Mouse (Mus musculus): ENCODE results near the gene Nxf2. TPM values are rescaled to one million over a fixed set of nuclear protein-coding genes. Genes with fewer than 3 reads are reported as not detected.

Gene Nxf2
- 0.15 and 0.39 TPM in 2 replicates for polyA plus RNA-seq (2015; fragmentation: Nextera tagmentation; extraction: Ambion mirVana)

DNA sequence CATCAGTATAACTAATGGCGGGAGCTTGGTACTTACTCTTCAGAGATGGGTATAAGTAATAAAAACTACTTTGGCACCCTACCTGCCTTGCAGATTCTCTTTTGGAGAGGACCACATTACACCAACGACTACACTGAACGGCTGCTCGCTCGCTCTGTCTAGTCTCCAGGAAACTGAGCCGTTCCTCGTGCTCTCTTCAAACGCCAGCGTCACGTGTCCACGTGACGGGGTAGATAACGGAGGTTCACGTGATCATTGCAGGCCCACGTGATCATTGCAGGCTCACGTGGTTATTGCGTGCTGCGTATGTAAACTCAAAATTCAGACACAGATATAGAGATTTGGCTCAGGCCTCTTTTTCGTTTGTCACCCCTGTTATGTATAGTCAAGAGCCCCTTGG is at the start of gene Nxf2:
TSS of gene Nxf2 (minus strand) at position 209 of the 400 bp plus-strand sequence.
- ATAC-seq, result no peak
- H3K9ac ChIP-seq (replicated peaks), result 0 out of 2 replicates have a peak within 1 kb of the TSS, but pooled peaks have one; percentile 28
- H3K4me2 ChIP-seq (replicated peaks), result peak within 1 kb of the TSS; percentile 46
- no peaks in the 10 kb centered on the region for H3K4me1 ChIP-seq (replicated peaks)
- H3K27me3 ChIP-seq, result peaks cover 13% of the 10 kb centered on the region
- H3K9me3 ChIP-seq, result no peaks in the 10 kb centered on the region
- H3K27ac ChIP-seq, result no peak within 1 kb of the TSS
- 93% methylated on average over 19 of the region's 19 CpGs for WGBS
- H3K4me3 ChIP-seq (replicated peaks), result peak within 1 kb of the TSS; percentile 30
- no peaks in the 10 kb centered on the region for H3K36me3 ChIP-seq

GRCm38 (mm10) chrX:135011381-135011780 is 46.8 kb upstream of the Nxf2 start:
- Histone ChIP-seq H3K9me3 (no peaks in the 10 kb centered on the region), H3K4me2 (replicated peaks) (no peak overlapping the region), H3K4me1 (replicated peaks) (peaks cover 4% of the 10 kb centered on the region; the same call in 1 of the 2 replicates), H3K4me3 (replicated peaks) (no peak overlapping the region), H3K27ac (no peak overlapping the region), H3K27me3 (peaks cover 16% of the 10 kb centered on the region; the same call in 1 of the 2 replicates), H3K9ac (replicated peaks) (no peak overlapping the region), H3K36me3 (no peaks in the 10 kb centered on the region)
- no peak for ATAC-seq
- 69% methylated on average over 3 of the region's 3 CpGs for WGBS

DNA sequence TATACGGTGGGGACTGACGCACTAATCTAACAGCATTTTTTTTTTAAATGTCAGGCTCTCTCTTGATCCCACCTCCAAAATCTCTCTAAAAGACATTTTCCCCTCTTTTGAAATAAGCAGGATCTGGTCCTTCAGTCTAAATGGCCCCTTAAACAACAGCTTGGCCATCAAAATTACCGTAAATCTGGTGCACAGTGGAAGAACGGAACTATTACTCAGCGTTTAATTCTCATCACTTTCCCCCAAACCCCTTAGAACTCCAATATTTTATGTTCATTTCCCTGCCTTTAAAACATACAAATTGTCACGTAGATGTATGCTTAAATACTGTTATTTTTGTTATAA is 44.9 kb upstream of the Nxf2 start:
- H3K4me3 ChIP-seq (replicated peaks), result peak overlapping the region; percentile 57
- ATAC-seq, result no peak
- 37% methylated on average over 6 of the region's 6 CpGs for WGBS

GRCm38 (mm10) chrX:135008720-135009470 is 44.3 kb upstream of the Nxf2 start, which contains the start of gene Zmat1:
Gene Zmat1 (minus strand): TSS chrX:135009209.
- 24% methylated on average over 41 of the region's 65 CpGs for WGBS
- Histone ChIP-seq H3K4me1 (replicated peaks) (peaks cover 4% of the 10 kb centered on the region; the same call in 1 of the 2 replicates), H3K9me3 (no peaks in the 10 kb centered on the region), H3K4me3 (replicated peaks) (peak within 1 kb of the TSS; percentile 57), H3K27ac (peak within 1 kb of the TSS; percentile 94), H3K27me3 (peaks cover 17% of the 10 kb centered on the region; the same call in 1 of the 2 replicates), H3K4me2 (replicated peaks) (peak within 1 kb of the TSS; percentile 51), H3K36me3 (no peaks in the 10 kb centered on the region), H3K9ac (replicated peaks) (peak within 1 kb of the TSS; percentile 79)
- peak; percentile 100 for ATAC-seq

More for the DNA sequence above, 44.9 kb upstream of the Nxf2 start:
- Histone ChIP-seq H3K27me3 (peaks cover 12% of the 10 kb centered on the region; the same call in 1 of the 2 replicates), H3K4me2 (replicated peaks) (peak overlapping the region; percentile 47), H3K9ac (replicated peaks) (no peak overlapping the region), H3K4me1 (replicated peaks) (peaks cover 4% of the 10 kb centered on the region; the same call in 1 of the 2 replicates), H3K36me3 (no peaks in the 10 kb centered on the region), H3K9me3 (no peaks in the 10 kb centered on the region), H3K27ac (peak overlapping the region; percentile 68; the same call in 1 of the 2 replicates)

DNA sequence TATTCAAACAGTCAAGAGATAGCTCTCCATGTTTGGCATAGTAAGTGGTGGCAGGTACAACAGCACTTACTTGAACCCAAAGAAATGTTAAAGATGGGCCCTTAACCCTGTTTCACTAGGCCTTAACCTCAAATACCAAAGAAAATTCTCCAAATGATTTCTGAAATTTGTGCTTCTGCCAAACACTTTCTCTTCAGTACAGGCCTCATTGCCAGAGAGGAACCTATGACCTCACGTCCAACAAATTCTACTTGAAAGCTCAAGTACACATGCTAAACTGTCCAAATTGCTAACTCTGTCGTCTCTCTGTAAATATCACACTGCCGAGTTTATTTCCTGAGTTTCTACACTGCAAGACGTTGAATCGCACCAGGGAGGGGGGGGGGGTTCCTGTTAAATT is 43.5 kb upstream of the Nxf2 start:
- Histone ChIP-seq H3K9me3 (no peaks in the 10 kb centered on the region), H3K4me3 (replicated peaks) (peak overlapping the region; percentile 57), H3K36me3 (no peaks in the 10 kb centered on the region), H3K27ac (no peak overlapping the region), H3K27me3 (peaks cover 17% of the 10 kb centered on the region; the same call in 1 of the 2 replicates), H3K4me1 (replicated peaks) (peaks cover 4% of the 10 kb centered on the region; the same call in 1 of the 2 replicates), H3K9ac (replicated peaks) (no peak overlapping the region), H3K4me2 (replicated peaks) (peak overlapping the region; percentile 51)
- ATAC-seq, result no peak
- 32% methylated on average over 5 of the region's 5 CpGs for WGBS

DNA sequence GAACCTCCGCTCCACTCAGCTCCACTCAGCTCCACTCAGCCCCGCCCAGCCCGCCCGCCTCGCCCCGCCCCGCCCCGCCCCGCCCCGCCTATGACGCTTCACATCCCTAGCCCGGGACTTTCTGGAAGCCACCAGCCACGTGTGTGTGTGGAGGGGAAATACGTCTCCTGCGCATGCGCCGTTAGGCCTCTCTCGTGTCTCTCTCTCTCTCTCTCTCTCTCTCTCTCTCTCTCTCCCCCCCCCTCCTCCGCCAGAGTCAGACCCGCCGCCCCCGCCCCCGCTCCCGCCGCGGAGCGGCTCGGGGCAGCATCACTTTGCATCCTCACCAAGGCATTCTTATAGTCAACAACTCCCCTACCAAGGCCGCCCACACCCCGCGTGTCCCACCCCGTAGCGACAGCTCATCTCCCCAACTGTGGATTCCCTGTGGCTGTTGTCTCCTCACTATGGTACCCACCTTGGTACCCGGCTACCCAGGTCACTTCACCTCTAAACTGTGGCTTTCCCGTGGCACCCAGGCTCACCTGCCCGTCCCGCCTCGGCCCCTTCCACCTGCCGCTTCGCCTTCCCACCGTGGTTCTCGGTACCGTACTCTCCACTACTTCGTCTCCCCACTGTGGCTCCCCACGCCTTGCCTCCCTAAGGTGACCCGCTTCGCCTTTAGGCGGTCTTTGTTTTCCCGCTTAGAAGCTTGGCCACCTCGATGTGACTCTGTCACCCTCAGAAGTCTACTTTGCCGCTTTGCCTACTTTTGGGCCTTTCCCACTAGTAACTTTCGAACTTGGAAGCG is 1.1 kb downstream of the Nxf2 start:
- Histone ChIP-seq H3K27ac (no peak overlapping the region), H3K4me2 (replicated peaks) (peak overlapping the region; percentile 46), H3K27me3 (peaks cover 10% of the 10 kb centered on the region; the same call in 1 of the 2 replicates), H3K4me3 (replicated peaks) (peak overlapping the region; percentile 30), H3K9me3 (no peaks in the 10 kb centered on the region), H3K9ac (replicated peaks) (0 out of 2 replicates have a peak overlapping the region, but pooled peaks have one; percentile 28), H3K36me3 (no peaks in the 10 kb centered on the region), H3K4me1 (replicated peaks) (no peaks in the 10 kb centered on the region)
- WGBS, result 58% methylated on average over 42 of the region's 53 CpGs
- ATAC-seq, result peak; percentile 93

DNA sequence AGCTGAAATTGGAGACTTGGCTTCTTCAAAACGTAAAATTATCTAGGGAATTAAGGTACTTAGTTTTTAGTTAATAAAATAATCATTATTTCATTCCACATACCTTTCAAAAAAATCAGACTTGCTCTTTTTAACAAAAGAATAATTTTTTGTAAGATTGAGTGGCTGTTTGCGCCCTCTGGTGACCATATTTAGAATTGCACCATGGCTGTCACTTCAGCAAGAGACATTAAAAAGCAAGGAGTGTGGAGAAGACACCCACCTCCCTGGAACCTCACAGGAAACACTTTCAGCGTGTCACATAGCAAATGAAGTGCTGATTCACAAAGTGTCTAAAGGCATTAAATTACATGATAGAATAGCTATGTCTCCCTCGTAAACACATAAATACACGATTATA is 34.2 kb downstream of the Nxf2 start:
- Histone ChIP-seq H3K9me3 (no peaks in the 10 kb centered on the region), H3K36me3 (no peaks in the 10 kb centered on the region), H3K4me2 (replicated peaks) (no peak overlapping the region), H3K9ac (replicated peaks) (no peak overlapping the region), H3K27ac (no peak overlapping the region), H3K27me3 (no peaks in the 10 kb centered on the region), H3K4me1 (replicated peaks) (no peaks in the 10 kb centered on the region), H3K4me3 (replicated peaks) (no peak overlapping the region)
- WGBS, result 39% methylated on average over 5 of the region's 5 CpGs
- ATAC-seq, result no peak

DNA sequence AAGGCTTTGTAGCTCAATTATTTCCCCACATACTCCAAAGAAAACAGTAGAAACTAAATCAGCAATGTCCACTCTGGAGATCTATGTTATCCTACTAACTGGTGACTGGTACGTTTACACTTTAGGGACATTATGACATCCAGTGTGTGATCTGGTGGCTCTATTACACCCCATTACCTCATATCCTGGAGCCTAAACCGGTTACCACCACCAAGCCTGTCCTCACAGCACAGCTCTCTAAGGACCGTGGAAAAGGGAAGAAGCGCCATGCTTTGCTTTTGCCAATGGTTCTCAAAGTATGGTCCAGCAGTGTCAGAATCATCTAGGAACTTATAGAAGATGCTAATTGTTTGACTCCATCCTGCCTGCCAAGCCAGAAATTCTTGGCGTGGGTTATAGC is 34.6 kb downstream of the Nxf2 start:
- H3K4me3 ChIP-seq (replicated peaks), result no peak overlapping the region
- no peak overlapping the region for H3K27ac ChIP-seq
- no peaks in the 10 kb centered on the region for H3K27me3 ChIP-seq
- H3K36me3 ChIP-seq, result no peaks in the 10 kb centered on the region
- no peak overlapping the region for H3K9ac ChIP-seq (replicated peaks)
- no peak overlapping the region for H3K4me2 ChIP-seq (replicated peaks)
- no peaks in the 10 kb centered on the region for H3K4me1 ChIP-seq (replicated peaks)
- ATAC-seq, result no peak
- H3K9me3 ChIP-seq, result no peaks in the 10 kb centered on the region
- 80% methylated on average over 5 of the region's 5 CpGs for WGBS

DNA sequence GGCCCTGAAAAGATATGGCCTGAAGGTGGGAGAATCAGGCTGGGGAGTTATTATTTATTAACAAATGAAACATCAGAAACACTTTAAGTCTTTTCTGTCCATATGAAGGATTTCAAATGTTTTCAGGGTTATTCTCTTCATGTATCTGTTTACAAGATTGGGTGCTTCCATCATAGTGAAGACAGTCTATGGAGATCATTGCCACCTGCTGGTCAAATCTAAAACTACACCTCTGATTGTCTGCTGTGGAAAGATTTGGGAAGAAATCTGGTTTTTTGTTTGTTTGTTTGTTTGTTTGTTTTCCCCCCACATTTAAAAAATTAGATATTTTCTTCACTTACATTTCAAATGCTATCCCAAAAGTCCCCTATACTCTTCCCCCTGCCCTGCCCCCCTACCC is 39.5 kb downstream of the Nxf2 start:
- no peak for ATAC-seq
- Histone ChIP-seq H3K36me3 (no peaks in the 10 kb centered on the region), H3K9ac (replicated peaks) (no peak overlapping the region), H3K9me3 (no peaks in the 10 kb centered on the region), H3K4me3 (replicated peaks) (no peak overlapping the region), H3K4me2 (replicated peaks) (no peak overlapping the region), H3K27ac (no peak overlapping the region), H3K4me1 (replicated peaks) (0 out of 2 replicates have a peak, but pooled peaks cover 2% of the 10 kb centered on the region), H3K27me3 (no peaks in the 10 kb centered on the region)

DNA sequence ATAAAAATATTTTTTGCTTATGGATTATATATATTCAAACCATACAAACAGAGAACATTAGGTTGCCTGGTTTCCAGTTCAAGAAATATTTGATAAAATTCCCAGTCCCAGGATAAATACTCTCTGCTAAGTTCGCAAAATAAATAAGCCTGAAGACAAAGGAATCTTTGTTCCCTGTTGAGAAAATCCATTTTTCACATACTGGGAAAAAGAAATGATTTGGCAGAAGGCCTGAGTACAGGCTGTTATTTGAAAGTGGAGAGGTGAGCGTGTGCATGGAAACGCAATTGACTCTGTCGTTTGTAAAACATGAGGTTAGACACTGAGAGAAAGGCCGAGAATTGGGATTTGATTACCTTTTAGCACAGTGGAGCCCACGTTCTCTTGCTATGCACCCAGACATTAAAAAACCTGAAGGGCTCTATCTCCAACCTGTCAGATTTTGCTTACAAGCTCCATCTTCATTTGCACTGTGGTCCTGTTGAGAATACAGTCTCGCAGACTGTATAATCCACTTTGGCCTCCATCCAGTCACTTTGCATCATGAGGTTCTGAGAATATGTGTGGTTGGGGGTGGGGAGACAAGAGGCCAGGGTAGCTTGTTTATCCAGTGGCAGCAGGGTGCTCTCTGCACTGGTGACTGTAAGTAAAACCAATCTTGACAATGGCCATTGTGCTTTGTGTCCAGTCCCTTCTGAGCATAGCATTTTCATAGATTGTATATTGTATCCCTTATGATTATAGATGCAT is 40.7 kb downstream of the Nxf2 start:
- no peak overlapping the region for H3K4me2 ChIP-seq (replicated peaks)
- 0 out of 2 replicates have a peak, but pooled peaks cover 2% of the 10 kb centered on the region for H3K4me1 ChIP-seq (replicated peaks)
- WGBS, result 61% methylated on average over 7 of the region's 7 CpGs
- H3K36me3 ChIP-seq, result no peaks in the 10 kb centered on the region
- no peaks in the 10 kb centered on the region for H3K9me3 ChIP-seq
- H3K4me3 ChIP-seq (replicated peaks), result no peak overlapping the region
- peak overlapping the region; percentile 9; the same call in 1 of the 2 replicates for H3K27ac ChIP-seq
- no peaks in the 10 kb centered on the region for H3K27me3 ChIP-seq
- peak; percentile 53; the same call in 1 of the 2 replicates for ATAC-seq
- no peak overlapping the region for H3K9ac ChIP-seq (replicated peaks)

DNA sequence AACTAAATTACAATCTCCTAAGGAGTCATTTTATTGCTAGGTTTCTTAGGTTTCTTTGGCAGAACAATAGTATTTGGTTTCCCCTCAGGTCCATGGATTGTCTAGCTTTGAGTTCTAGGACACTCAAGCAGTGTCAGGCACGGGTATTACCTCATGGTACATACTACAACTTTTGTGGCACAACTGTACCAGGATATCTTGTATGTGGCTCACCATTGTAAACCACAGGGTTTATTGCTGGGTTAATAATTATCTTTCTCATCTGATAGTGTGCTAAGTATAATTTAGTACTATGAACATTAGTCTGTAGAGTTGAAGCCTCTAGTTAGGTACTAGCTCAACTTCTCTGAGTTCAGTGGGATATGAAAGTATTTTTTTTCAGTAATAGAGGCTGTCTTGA is 45.3 kb downstream of the Nxf2 start:
- Histone ChIP-seq H3K27ac (no peak overlapping the region), H3K27me3 (no peaks in the 10 kb centered on the region), H3K4me3 (replicated peaks) (no peak overlapping the region), H3K4me1 (replicated peaks) (0 out of 2 replicates have a peak, but pooled peaks cover 2% of the 10 kb centered on the region), H3K4me2 (replicated peaks) (no peak overlapping the region), H3K9ac (replicated peaks) (no peak overlapping the region), H3K9me3 (no peaks in the 10 kb centered on the region), H3K36me3 (no peaks in the 10 kb centered on the region)
- WGBS, result 63% methylated on average over 1 of the region's 1 CpGs
- no peak for ATAC-seq
